11 mouse cellular contexts compared by ENCODE assay signal in the genomic region with DNA sequence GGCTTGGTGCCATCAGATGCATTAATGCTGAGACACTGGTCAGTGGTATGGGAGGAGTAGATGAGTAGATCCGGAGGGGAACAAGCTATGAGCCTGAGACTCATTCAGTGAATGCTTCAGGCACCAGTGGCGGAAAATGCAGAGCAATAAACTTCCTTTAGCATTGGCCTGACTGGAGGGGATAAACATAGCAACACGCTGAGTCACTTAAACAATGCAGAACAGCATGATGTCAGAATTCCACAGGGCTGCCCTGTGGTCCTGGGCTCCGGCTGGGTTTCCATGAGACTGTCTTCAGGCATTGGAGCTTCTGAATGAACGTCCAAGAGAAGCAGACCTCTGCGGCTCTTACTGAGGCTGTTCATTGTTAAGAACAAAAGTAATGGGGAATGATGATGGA.
DNase-seq lines count a peak whose midpoint lies in the region; ATAC-seq lines count a peak whose summit lies in the region.
"Had no signal": no experiment of that assay in that cellular context is flagged by ENCODE, and none has a peak within 500 bp of the region (broad histone marks: within the 10 kb centered on the region; RNA-seq: fewer than 3 reads in every experiment).

No protein-coding gene starts in this region.

- peak; percentile 59 for ATAC-seq in lung, embryonic 16.5 days (ENCODE audit: low read depth)
- ATAC-seq in hindbrain, embryonic 11.5 days (ENCODE audit: low FRiP score) = peak; percentile 61
- peak; percentile 86; the same call in 1 of the 2 replicates for ATAC-seq in neural tube, embryonic 14.5 days (ENCODE audit: low read depth)

- H3K4me1 ChIP-seq in lung, embryonic 16.5 days (replicated peaks; ENCODE audit: control insufficient read depth, insufficient read depth, low read length) = no peaks in the 10 kb centered on the region
- no peaks in the 10 kb centered on the region for H3K4me1 ChIP-seq in hindbrain, embryonic 11.5 days (replicated peaks; ENCODE audit: control insufficient read depth, insufficient read depth, low read length)
- no peaks in the 10 kb centered on the region for H3K4me1 ChIP-seq in neural tube, embryonic 14.5 days (ENCODE audit: control insufficient read depth, insufficient read depth, low read length)
- H3K4me1 ChIP-seq: limb, embryonic 15.5 days had no signal

- no peaks in the 10 kb centered on the region for H3K36me3 ChIP-seq in lung, embryonic 16.5 days (ENCODE audit: control insufficient read depth, insufficient read depth, low read length)
- no peaks in the 10 kb centered on the region for H3K36me3 ChIP-seq in hindbrain, embryonic 11.5 days (ENCODE audit: control insufficient read depth, insufficient read depth, low read length)
- H3K36me3 ChIP-seq in neural tube, embryonic 14.5 days (ENCODE audit: control insufficient read depth, insufficient read depth, low read length) = no peaks in the 10 kb centered on the region
- H3K36me3 ChIP-seq: limb, embryonic 15.5 days had no signal

- H3K9me3 ChIP-seq in lung, embryonic 16.5 days (ENCODE audit: control insufficient read depth, low read length) = no peaks in the 10 kb centered on the region
- H3K9me3 ChIP-seq in hindbrain, embryonic 11.5 days (ENCODE audit: control insufficient read depth, low read length) = no peaks in the 10 kb centered on the region
- no peaks in the 10 kb centered on the region for H3K9me3 ChIP-seq in neural tube, embryonic 14.5 days (ENCODE audit: control insufficient read depth, low read length)
- H3K9me3 ChIP-seq: limb, embryonic 15.5 days had no signal

- H3K4me2 ChIP-seq in lung, embryonic 16.5 days (ENCODE audit: low read depth, low read length) = no peak overlapping the region
- H3K4me2 ChIP-seq in hindbrain, embryonic 11.5 days (replicated peaks; ENCODE audit: low read depth, low read length) = no peak overlapping the region
- H3K4me2 ChIP-seq in neural tube, embryonic 14.5 days (ENCODE audit: low read depth, low read length) = no peak overlapping the region
- H3K4me2 ChIP-seq: limb, embryonic 15.5 days had no signal

- no peak for DNase-seq in lung, postnatal 25 days (ENCODE audit: low spot score)
- peak; percentile 59 for DNase-seq in embryo, embryonic 10.5 days (ENCODE audit: low spot score)
- DNase-seq in hindbrain, embryonic 11.5 days (ENCODE audit: low spot score) = peak; percentile 48
- no peak for DNase-seq in gastrocnemius, adult 18-20 months (ENCODE audit: low spot score)
- DNase-seq in layer of hippocampus, postnatal 10 days (ENCODE audit: low spot score in 2 of 2) = no peak
- DNase-seq: gastrocnemius, postnatal 25 days; kidney, postnatal 25 days; thymus, postnatal 25 days had no signal

- no peak overlapping the region for H3K9ac ChIP-seq in lung, embryonic 16.5 days (ENCODE audit: low read length)
- H3K9ac ChIP-seq in hindbrain, embryonic 11.5 days (ENCODE audit: low read depth, low read length) = no peak overlapping the region
- no peak overlapping the region for H3K9ac ChIP-seq in neural tube, embryonic 14.5 days (replicated peaks; ENCODE audit: low read depth, low read length)
- H3K9ac ChIP-seq: limb, embryonic 15.5 days had no signal

- no peaks in the 10 kb centered on the region for H3K27me3 ChIP-seq in lung, embryonic 16.5 days (ENCODE audit: control insufficient read depth, insufficient read depth, low read depth, low read length)
- no peaks in the 10 kb centered on the region for H3K27me3 ChIP-seq in hindbrain, embryonic 11.5 days (ENCODE audit: control insufficient read depth, insufficient read depth, low read length)
- H3K27me3 ChIP-seq in neural tube, embryonic 14.5 days (ENCODE audit: control insufficient read depth, insufficient read depth, low read length) = no peaks in the 10 kb centered on the region
- H3K27me3 ChIP-seq: limb, embryonic 15.5 days had no signal

- no peak overlapping the region for H3K27ac ChIP-seq in lung, embryonic 16.5 days (ENCODE audit: low read length)
- H3K27ac ChIP-seq in hindbrain, embryonic 11.5 days (ENCODE audit: low read depth, low read length) = 0 out of 2 replicates have a peak overlapping the region, but pooled peaks have one; percentile 2
- H3K27ac ChIP-seq in neural tube, embryonic 14.5 days (ENCODE audit: low read depth, low read length) = no peak overlapping the region
- H3K27ac ChIP-seq: limb, embryonic 15.5 days had no signal

- WGBS in lung, embryonic 16.5 days = 30% methylated on average over 6 of the region's 6 CpGs
- WGBS in hindbrain, embryonic 11.5 days = 10% methylated on average over 6 of the region's 6 CpGs
- 2% methylated on average over 6 of the region's 6 CpGs for WGBS in neural tube, embryonic 14.5 days

- H3K4me3 ChIP-seq in lung, embryonic 16.5 days (ENCODE audit: low read length) = no peak overlapping the region
- H3K4me3 ChIP-seq in hindbrain, embryonic 11.5 days (ENCODE audit: low read depth, low read length) = no peak overlapping the region
- no peak overlapping the region for H3K4me3 ChIP-seq in neural tube, embryonic 14.5 days (ENCODE audit: low read depth, low read length)
- H3K4me3 ChIP-seq: limb, embryonic 15.5 days had no signal

Comparison
In these comparisons a context has a peak if more than half of its experiments do, and no peak if none do; other contexts are left out.
1. DNase-seq: peak in embryo, embryonic 10.5 days (single experiment) and hindbrain, embryonic 11.5 days (single experiment); none in lung, postnatal 25 days (single experiment), gastrocnemius, adult 18-20 months (single experiment) and layer of hippocampus, postnatal 10 days (0 of 2).
2. Peak in every context shown above with its lines, with median percentiles within 50 percentile points of each other: ATAC-seq.